Mouse (Mus musculus): Measurements from ENCODE around the gene Rnf167. TPM values are rescaled to one million over a fixed set of nuclear protein-coding genes. Genes with fewer than 3 reads are reported as not detected.

Rnf167 gene
- total RNA-seq, 1 experiment from 2014 or later = 261 TPM

- ATAC-seq (ENCODE audit: extremely low read depth, insufficient number of reproducible peaks, low FRiP score, poor library complexity, severe bottlenecking) = peak; percentile 44; the same call in 1 of the 2 replicates
Measured at GRCm38 (mm10) chr11:70629557-70629956, 17.5 kb upstream of the Rnf167 start.

- ATAC-seq (ENCODE audit: extremely low read depth, insufficient number of reproducible peaks, low FRiP score, poor library complexity, severe bottlenecking) = no peak
Measured at GRCm38 (mm10) chr11:70630129-70630528, 16.9 kb upstream of the Rnf167 start.

- no peak for ATAC-seq (ENCODE audit: extremely low read depth, insufficient number of reproducible peaks, low FRiP score, poor library complexity, severe bottlenecking)
Measured at GRCm38 (mm10) chr11:70635601-70636000, 11.4 kb upstream of the Rnf167 start.

- no peak for ATAC-seq (ENCODE audit: extremely low read depth, insufficient number of reproducible peaks, low FRiP score, poor library complexity, severe bottlenecking)
Measured at GRCm38 (mm10) chr11:70637764-70638163, 9.3 kb upstream of the Rnf167 start.

- ATAC-seq (ENCODE audit: extremely low read depth, insufficient number of reproducible peaks, low FRiP score, poor library complexity, severe bottlenecking) = no peak
Measured at GRCm38 (mm10) chr11:70638293-70638692, 8.7 kb upstream of the Rnf167 start.

GRCm38 (mm10) chr11:70638714-70639278, 8.2 kb upstream of the Rnf167 start, which contains the start of gene Gp1ba:
Gene Gp1ba, plus strand, starts transcription at chr11:70639122.
- ATAC-seq (ENCODE audit: extremely low read depth, insufficient number of reproducible peaks, low FRiP score, poor library complexity, severe bottlenecking) = no peak

- no peak for ATAC-seq (ENCODE audit: extremely low read depth, insufficient number of reproducible peaks, low FRiP score, poor library complexity, severe bottlenecking)
Measured at GRCm38 (mm10) chr11:70639976-70640375, 7.1 kb upstream of the Rnf167 start.

GRCm38 (mm10) chr11:70641241-70641640, 5.8 kb upstream of the Rnf167 start:
- ATAC-seq (ENCODE audit: extremely low read depth, insufficient number of reproducible peaks, low FRiP score, poor library complexity, severe bottlenecking) = no peak

- no peak for ATAC-seq (ENCODE audit: extremely low read depth, insufficient number of reproducible peaks, low FRiP score, poor library complexity, severe bottlenecking)
Measured at GRCm38 (mm10) chr11:70643051-70643450, 4.0 kb upstream of the Rnf167 start.

GRCm38 (mm10) chr11:70644564-70645103, 2.4 kb upstream of the Rnf167 start:
- no peak for ATAC-seq (ENCODE audit: extremely low read depth, insufficient number of reproducible peaks, low FRiP score, poor library complexity, severe bottlenecking)

- ATAC-seq (ENCODE audit: extremely low read depth, insufficient number of reproducible peaks, low FRiP score, poor library complexity, severe bottlenecking) = no peak
Measured at GRCm38 (mm10) chr11:70645461-70646258, 1.4 kb upstream of the Rnf167 start.

GRCm38 (mm10) chr11:70646259-70646555, 828 bp upstream of the Rnf167 start:
- ATAC-seq (ENCODE audit: extremely low read depth, insufficient number of reproducible peaks, low FRiP score, poor library complexity, severe bottlenecking) = no peak

- ATAC-seq (ENCODE audit: extremely low read depth, insufficient number of reproducible peaks, low FRiP score, poor library complexity, severe bottlenecking) = no peak
Measured at GRCm38 (mm10) chr11:70647716-70648420, 833 bp downstream of the Rnf167 start.

- no peak for ATAC-seq (ENCODE audit: extremely low read depth, insufficient number of reproducible peaks, low FRiP score, poor library complexity, severe bottlenecking)
Measured at GRCm38 (mm10) chr11:70648512-70648911, 1.5 kb downstream of the Rnf167 start.

- no peak for ATAC-seq (ENCODE audit: extremely low read depth, insufficient number of reproducible peaks, low FRiP score, poor library complexity, severe bottlenecking)
Measured at GRCm38 (mm10) chr11:70649185-70649734, 2.2 kb downstream of the Rnf167 start.

- peak; percentile 31; the same call in 1 of the 2 replicates for ATAC-seq (ENCODE audit: extremely low read depth, insufficient number of reproducible peaks, low FRiP score, poor library complexity, severe bottlenecking)
Measured at GRCm38 (mm10) chr11:70650322-70651175, 3.5 kb downstream of the Rnf167 start.

GRCm38 (mm10) chr11:70651391-70651790, 4.4 kb downstream of the Rnf167 start:
- no peak for ATAC-seq (ENCODE audit: extremely low read depth, insufficient number of reproducible peaks, low FRiP score, poor library complexity, severe bottlenecking)

GRCm38 (mm10) chr11:70652029-70652883, 5.2 kb downstream of the Rnf167 start:
- ATAC-seq (ENCODE audit: extremely low read depth, insufficient number of reproducible peaks, low FRiP score, poor library complexity, severe bottlenecking) = no peak

All from neutrophil, adult 5-6 weeks (primary cell).